Mouse (Mus musculus) left cerebral cortex, adult 11 months (tissue): Measurements from ENCODE around the gene Gabrd.
A peak's percentile ranks its signal among the peaks of the same experiment; 100 is the strongest.

Experiments used
- DNase-seq: peaks from one replicate; pipeline ENCODE4 v3.0.0; 2022; ENCODE audit warnings: low spot score

Gabrd gene

DNA sequence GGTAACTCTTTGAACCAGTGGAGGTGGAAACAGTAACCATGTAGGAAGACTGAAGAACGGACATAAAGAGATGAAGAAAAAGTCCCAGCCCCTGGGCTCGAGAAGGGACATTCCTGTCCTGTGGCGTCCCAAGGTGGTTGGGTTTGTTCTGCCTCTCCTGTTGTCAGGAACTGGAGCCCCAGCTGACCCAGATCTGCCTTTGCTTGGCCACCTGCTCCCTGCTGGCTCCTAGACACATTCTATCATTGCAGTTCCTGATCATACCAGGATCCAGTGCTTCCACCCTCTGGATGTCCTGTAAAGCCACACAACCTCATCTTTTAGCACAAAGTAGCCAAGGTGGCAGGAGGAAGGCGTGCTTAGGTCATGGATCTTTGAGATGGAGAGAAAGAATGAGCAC, 14.6 kb downstream of the Gabrd start:
- no peak for DNase-seq

DNA sequence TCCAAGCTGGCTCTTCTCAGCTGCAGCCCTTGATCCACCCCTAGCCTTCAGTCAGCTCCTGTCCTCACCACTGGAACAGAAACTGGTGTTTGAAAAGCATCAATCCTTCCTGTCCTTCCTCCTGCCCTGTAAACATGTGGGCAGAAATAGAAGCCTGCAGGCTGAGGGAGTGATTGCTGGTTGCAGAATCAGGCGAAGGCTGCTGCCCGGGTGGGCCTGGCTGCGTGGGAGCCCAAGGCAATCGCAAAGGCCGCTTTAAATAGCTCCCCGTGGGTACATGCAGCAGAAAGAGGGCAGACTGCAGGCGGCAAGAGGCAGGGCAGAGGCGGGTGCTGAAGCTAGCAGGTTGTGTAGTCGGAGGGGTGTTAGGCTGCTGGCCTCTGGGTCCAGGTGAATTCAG, 15.2 kb downstream of the Gabrd start:
- DNase-seq: peak; percentile 67

DNA sequence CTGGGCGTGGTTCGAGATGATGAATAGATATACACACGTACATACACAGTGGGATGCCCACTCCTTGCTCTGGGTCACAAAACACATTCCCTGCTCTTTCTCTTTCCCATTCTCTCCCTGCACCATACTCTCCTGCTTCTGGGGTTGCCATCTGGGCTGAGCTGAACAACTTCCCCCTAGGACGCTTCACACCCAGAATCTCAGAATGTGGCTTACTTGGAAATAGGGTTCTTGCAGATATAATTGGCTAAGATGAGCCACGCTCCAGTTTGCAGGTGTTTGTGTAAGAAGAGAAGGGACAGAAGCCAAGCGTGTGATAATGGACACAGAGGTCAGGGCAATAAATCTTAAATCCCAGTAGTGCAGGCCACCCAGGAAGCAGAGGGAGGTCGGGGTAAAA, 15.9 kb downstream of the Gabrd start:
- DNase-seq: no peak

DNA sequence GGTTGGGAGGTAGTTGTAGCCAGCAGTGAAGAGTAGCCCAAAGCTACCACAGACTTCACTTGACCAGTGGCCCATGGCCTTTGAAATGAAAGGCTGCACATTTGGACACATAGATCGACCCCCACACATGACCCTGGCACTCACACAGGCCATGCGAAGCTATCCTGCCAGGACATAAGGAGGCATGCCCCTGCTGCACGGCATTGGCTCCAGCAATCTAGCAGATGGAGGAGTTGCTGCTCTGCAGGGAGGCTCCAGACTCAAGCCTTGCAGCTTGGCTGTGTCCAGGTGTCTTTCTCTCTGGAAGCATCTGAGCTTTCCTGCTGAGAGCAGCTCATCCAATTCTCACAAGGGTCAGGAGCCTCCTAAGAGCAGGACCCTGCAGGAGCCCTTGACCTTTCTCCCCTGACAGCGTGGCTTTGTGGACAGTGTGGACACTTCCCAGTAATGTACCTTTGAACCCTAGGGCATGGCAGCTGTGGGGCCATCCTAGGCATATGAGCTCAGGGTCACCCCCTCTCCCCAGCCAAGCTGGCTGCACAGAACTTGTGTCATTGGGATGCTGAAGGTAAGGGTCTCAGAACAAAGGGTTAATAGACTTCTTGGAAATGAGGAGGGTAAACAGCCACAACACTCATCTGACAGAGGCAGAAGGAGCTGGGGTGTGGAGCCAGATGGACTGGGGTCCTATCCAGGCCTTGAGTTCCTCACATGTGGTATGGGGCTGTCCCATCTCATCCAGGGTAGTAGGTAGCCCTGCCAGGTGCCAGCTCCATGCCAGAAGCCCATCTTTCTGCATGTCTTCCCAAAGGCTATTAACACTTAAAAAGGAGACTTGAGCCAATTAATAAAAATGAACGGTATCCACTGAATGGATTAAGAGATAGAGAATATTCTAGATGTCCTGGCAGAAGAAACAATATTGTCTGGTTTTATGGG, 25.8 kb downstream of the Gabrd start:
- DNase-seq: no peak

DNA sequence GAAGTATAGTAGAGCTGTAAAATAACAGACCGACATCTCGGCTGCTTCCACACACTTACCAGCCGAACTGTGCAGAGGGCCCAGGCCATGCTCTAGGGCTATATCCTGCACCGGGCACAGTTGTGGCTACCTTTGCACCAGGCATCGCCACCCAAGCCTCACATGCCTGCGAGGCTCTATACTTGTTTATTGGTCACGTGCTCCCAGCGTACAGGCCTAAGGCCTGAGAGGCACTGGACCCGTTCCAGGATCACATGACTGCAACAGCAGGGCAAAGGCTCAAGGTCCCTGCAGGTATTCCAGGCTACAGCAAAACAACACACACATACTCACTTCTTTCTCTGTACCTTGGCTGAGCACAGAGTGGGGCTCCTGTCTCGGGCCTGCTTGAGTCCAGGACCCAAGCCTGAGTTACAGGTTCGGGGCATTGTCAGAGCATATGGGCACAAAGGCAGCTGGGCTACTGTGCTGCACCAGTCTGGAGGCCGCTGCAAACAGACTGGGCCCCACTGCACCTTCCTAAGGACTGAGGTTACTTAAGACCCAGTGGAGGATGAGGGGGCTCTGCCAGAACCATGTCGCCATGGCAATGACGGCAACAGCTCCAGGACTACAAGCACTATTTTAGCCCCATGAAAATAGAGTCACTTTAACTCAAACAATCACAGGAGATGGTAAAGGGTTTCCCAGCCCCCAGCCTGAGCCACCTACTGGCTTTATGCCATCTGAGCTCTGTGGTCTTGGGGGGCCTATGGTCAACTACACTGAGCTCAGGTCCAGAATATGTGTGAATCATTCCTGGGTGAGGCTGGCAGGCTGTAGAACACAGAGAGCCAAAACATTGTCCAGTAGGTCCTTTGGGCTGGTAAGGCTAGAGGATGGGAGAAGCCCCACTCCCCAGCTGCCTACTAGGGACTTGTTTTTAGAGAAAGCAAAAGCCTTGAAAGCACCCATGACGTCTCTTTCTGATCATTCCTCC, 26.9 kb downstream of the Gabrd start:
- DNase-seq: no peak

DNA sequence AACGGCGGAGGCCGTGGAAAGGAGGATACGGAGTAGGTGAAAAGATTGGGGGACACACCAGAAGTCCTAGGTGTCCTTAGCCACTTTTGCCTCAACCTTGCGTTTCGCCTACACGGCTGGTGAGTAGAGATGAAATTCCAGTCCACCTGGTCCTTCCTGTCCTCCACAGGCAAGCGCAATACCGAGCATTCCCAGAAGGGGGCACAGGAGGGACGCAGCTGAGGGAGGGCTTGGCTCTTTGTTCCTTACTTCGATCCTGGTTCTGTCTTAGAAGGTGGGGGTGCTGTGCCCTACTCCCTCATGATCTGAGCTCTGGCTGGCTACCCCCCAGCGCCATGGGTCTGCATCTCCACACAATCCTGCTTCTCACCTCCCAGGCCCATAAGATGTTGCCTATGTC, 29.2 kb downstream of the Gabrd start:
- peak; percentile 64 for DNase-seq

DNA sequence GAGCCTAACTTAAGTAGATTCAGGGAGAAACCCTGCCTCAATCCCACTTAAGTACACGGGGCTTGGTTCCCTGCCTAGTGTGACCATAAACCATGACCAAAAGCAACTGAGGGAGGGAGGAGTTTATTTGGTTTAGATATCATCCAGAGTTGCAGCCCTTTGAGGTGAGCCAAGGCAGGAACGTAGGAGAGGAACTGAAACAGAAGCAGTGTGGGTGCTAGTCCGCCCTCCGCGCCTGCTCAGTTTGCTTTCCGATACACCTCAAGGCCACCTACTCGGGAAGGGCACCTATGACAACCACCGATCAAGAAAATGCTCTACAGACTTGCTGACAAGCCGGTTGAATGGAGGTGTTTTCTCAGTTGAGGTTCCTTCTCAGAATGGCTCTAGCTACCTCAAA, 30.2 kb downstream of the Gabrd start:
- no peak for DNase-seq

DNA sequence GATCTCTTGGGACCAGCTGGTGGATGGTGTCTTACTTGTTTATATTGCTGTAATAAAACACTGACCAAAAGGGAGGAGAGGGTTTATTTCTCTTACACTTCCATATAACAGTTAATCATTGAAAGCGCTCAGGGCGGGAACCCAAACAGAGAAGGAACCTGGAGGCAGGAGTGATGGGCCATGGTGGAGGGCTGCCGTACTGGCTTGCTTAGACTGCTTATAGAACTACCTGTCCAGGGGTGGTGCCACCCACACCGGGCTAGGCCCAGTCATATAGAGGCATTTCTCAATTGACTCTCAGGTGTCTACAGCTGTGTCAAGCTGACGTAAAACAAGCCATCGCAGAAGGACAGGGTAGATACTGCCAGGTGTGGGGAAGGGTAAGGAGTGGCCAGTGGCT, 31.1 kb downstream of the Gabrd start:
- no peak for DNase-seq

DNA sequence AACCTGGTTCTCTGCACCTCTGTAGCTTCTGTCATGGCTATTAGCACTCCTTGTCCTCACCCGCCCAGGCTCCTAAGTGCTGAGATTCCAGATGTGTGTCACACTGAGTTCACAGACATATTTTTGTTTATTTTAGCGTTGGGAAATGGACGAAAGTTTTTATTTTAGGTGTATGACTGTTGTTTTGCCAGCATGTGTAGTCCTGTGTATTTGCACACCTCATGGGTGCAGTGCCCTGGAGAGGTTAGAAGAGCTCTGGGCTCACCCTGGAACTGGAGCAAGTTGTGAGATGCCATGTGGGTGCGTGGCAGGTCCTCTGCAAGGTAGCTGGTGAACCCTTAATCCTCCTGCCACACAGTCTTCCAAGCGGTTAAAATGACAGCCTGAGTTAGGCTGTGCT, 35.5 kb downstream of the Gabrd start:
- no peak for DNase-seq

DNA sequence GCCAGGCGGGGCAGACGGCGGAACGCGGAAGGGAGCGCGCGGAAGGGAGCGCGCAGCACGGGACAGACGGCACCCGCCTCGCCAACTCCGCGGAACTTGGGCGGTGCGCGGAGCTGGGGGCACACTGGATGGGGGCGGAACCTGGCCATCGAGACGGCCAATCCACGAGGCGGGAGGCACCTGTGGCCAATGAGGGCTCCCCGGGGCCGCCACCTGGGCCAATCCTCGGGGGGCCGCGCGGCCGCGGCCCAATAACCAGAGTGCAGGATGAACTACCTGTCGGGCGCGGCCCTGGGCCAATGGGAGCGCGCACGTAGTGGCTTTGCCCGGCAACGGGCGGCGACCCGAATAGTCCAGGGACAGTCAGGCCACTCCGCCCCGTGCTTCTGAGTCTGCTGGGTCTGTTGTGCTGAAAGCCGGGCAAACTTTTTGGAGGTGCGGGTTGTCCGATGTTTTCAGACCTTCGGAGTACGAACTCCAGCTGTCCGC, 36.6 kb downstream of the Gabrd start, which contains the start of gene Prkcz:
TSS of gene Prkcz (minus strand) at position 59 of the 489 bp plus-strand sequence.
- DNase-seq: peak; percentile 54

DNA sequence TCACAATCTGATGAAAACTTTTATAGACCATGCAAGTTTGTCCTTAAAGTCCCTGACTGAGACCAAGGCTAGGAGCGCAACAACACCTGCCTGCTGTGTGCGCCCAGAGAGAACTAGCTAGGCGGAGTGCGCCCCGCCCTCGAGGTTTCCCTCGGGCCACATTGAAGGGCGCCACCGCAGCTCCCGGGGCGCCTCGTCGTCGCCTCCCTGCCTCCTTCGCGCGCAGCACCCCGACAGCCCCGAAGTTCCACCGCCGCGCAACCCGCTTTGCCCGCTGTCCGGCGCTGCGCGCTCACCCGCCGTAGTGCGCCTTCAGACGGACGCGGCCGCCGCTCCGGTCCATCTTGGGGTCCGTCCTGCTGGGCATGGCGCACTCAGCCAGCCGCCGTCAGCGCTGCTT, 37.1 kb downstream of the Gabrd start:
- no peak for DNase-seq

DNA sequence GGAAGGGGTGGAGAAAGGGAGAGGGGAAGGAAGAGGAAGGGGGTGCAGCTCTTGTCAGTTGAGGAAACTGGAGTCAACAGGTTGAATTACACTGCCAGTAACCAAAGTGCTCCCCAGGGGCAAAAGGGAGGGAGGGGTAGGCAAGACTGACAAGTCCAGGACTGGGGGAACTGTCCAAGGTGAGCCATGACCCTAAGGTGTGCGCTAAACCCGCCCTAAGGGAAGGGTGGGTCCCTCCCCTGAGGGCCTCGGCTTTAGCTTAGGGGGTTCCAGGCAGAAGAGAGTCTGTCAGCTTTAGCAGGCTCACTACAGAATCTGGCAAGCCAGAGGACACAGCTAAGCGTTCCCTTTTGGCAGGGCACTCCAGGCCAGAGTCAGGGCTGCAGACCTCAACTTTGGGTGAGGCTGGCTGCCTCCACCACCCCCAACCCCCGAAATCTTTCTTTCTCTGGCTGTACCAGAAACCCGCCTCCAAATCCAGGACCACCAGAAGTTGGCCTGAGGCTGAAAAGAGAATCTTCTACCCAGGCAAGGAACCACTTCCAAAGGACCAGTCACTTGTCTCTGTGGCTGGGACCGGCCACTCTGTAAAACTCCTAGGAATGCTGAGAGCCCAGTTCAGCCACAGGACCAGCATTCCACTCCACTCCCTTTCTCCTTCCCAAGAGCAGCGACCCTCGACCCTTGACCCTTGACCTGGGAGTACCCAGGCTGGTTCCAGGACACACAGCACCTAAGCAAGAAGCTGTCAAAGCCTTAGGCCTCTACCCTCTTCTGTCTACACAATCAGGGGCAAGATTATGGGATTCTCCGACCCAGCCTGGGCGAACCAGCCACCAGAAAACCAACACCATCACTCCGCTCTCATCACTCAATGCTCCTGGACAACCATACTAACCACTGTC, 38.1 kb downstream of the Gabrd start:
- DNase-seq: no peak

DNA sequence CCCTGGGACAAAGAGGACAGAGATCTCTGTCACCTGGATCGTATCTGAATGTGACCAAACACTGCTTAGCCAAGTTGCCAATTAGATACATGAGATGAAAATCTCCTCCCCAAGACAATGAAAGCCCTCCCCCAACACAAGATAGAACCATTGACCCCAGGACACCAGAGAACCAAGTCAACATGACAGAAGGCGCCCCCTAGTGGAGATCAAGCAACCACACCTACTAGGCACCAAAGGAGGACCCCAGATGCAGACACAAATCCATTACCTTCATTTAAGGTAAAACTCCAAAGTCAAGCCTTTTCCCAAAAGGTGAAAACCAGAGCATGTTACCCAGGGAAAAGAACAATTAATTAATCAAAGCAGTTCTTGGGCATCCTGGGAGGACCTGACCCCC, 40.3 kb downstream of the Gabrd start:
- DNase-seq: no peak

DNA sequence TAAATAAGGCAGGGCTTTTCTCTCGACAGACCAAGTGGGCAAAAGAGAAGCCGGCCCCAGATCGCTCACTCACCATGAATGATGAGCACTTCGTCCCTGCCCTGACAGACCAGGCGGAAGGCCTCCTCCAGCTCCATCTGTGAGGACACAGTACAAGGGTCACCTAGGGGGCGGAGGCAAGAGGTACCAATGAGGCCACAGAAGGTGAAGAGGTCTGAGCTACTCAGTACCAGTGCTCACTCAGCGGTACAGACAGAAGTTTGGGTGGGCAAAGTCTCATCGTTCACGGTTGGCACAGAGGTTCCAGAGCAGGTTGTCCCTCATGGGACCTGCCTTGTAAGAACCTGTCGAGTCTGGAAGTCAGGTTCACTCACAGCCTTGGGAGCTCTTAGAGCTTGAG, 41.6 kb downstream of the Gabrd start:
- DNase-seq: no peak

DNA sequence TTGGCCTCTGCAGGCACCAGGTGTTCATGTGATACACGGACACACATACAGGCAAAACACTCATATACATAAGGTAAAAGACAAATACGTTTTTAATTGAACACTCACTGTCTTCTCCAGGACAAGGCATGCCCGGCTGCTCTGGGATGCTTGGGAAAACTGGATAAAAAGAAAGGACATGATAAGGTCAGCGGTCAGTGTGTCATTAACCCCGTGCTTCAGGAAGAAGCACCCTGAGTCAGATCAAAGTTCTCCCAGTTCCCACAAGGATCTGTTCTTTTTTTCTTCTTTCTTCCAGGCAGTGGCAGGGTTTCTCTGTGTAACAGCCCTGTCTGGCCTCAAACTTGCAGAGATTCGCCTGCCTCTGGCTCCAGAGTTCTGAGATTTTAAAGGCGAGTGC, 43.4 kb downstream of the Gabrd start:
- no peak for DNase-seq

DNA sequence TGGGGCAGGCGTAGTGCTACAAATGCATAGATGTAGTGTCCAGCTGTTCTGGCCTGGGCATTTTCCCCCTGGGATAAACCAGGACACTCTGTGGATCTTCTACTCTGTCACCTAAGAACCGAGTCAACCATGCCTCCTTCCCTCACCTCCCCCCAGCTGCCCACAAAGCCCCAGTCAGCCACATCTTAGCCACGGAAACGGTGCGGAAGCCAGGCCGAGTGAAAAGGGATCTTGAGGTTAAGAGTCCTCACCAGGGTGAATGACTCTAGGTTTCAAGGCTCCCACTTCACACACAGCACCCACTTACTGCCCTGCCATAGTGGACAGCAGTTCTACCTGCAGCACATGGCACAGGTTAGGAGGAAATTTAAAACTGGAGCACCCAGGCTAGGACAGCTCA, 43.9 kb downstream of the Gabrd start:
- no peak for DNase-seq

DNA sequence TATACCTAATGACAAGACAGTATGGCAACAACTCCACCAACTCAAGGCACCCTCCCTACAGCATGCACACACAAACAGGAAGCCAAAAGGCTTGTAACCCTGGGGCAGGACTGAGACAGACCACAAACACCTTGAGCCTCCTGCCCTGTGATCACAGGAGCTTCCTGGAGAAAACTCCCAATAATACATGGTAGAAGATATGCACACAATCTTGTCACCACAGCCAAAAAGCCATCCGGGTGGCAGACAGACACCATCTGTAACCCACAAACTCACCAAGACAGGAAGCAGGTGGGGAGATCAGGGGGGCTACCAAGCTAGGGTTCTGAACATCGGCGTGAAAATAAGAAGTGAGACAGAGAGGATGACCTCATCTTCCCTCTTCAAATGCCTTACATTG, 45.3 kb downstream of the Gabrd start:
- no peak for DNase-seq

DNA sequence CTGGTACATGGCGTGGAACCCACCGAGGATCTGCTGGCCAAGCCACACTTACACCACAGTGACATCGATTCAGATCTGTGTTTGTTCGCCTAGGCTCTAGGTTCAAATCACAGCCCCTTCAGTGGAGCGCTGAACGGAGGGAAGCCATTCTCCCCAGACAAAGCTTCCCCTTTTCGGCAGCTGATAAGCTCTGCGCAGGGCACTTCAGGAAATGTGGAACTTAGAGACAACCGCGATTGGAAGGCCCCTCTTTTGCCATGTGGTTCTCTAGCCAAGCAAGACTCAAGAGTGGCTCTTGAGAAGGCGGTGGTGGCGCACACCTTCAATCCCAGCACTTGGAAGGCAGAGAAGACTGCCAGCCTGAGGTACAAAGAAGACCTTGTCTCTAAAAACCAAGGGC, 51.6 kb downstream of the Gabrd start:
- no peak for DNase-seq

DNA sequence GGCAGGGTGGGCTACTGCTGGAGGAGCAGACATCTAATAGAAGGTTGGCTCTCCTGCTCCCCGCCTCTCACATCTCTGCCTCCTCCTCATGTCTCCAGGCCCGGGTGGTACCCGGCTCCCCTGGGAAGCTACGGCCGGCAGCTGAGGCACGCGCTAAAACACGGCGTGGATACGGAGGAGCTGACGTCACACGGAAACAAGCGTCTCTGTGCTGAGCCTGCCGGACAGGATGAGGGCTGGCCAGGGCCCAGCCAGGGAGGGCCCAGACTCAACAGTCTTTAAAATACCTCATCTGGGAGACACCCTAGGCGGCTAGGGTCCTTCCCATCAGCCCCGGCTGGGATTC, 52.3 kb downstream of the Gabrd start:
- DNase-seq: peak; percentile 82

DNA sequence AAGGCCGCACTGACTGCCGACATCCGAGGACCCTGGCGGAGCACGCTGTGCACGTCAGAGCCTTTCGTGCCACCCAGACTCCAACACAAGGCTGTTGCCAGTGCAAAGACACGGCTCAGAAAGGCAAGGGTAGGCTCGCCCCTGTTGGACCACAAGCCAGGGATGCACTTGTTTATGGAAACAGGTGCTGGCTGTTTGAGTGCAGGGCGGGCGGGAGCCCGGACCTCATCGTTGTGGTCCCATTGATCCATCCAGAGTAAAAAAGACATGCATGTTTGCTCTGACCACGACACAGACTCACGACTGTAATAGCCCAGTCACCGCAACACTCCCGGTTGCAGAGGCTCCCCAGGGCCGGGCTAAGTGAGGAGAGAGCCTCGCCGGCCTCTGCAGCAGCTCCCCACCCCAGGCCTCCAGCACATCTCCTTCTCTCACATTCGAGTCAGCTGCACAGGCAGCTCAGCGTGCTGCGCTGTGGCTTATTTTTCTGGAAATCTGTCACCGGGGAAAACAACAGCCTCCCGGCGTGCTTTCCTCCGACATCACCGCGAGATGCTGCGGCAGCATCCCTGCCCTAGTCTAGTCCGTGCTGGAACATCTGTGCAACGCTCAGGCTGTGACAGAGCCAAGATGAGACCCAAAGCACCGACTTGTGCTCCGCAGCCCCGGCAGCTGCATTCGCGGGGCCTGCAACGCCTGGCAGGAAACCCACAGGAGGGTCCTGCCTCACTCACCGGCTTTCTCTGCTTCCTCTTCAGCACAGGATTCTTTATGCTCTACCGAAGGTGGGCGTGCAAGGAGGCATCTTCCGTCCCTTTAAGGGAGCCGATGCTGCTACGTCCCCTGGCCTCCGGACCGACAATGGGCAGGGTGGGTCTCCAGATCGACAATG, 53.0 kb downstream of the Gabrd start:
- DNase-seq: peak; percentile 39

DNA sequence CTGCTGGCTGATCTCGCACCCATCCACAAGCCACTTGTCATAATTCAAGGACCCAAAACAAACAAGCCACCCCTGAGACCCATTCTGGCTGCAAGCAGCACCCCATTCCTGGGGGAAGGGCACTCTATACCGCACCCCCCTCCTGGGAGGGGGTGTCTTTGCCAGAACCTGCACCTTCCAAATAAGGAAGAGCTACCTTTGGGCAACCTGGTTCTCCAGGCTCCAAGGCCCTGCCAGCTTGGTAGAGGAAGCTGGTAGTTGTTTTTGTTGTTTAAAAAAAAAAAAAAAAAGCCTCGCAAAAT, 53.7 kb downstream of the Gabrd start:
- DNase-seq: no peak
